Mouse (Mus musculus) lung, adult 2 months (tissue): ENCODE measurements around the gene C2cd4a. TPM values are rescaled to one million over a fixed set of nuclear protein-coding genes. Genes with fewer than 3 reads are reported as not detected.

Source experiments
- DNase-seq: peaks from one replicate; pipeline ENCODE4 v3.0.0; 2022
- H3K4me1 ChIP-seq: fragments of 200-500 bp; 2 replicates; pipeline ENCODE4 v1.6.1; 2011; ENCODE audit warnings: low read length; ENCODE audit not compliant: control insufficient read depth, insufficient read depth
- H3K4me3 ChIP-seq: fragments of 200-500 bp; replicated peaks from 2 replicates; pipeline ENCODE3; 2011; ENCODE audit warnings: low read depth, mild to moderate bottlenecking, control low read depth, low read length; ENCODE audit errors: extremely low read depth
- CTCF ChIP-seq: fragments of 200-500 bp; IDR thresholded peaks from 2 replicates; pipeline ENCODE4 v1.5.1; 2011; ENCODE audit warnings: mild to moderate bottlenecking, low read length, control low read depth; ENCODE audit not compliant: insufficient read depth
- POLR2A ChIP-seq: fragments of 200-500 bp; IDR thresholded peaks from 2 replicates; pipeline ENCODE4 v1.6.1; 2011; ENCODE audit warnings: low read depth, mild to moderate bottlenecking, control low read depth, low read length, borderline replicate concordance; ENCODE audit errors: extremely low read depth
- WGBS: fragments of 180-500 bp; shearing (Covaris S2); methylation state at CpG from one replicate; pipeline ENCODE4 v1.1.7; 2018; 5-methylcytosine and 5-hydroxymethylcytosine counted together
- polyA plus RNA-seq: library from polyadenylated mRNA; depleted of rRNA; stranded (reverse); fragments of >200 nt; gene quantifications from 2 replicates; pipeline ENCODE4 v1.2.3, GENCODE M21; 2012

C2cd4a gene
- polyA plus RNA-seq, 1 experiment: 1.2 TPM

DNA sequence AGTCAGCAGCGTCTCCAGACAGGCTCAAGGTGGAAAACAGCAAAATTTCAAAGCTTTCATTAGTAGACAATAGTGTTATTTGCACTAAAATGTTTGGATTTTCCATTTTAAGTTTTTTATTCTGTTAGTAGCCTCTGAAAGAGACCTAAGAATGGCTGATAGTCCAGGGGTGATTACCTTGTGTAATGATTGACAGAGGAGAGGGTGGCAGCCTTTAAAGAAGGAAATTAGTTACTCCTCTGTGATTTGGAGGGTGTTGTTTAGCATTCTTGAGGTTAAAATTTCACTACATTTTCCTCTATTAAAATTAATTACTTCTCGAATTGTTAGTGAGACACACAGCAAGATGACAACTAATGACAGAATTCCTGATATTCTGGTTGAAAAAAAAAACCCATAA, 5.2 kb upstream of the C2cd4a start:
- WGBS: 77% methylated on average over 2 of the region's 2 CpGs
- no peak for DNase-seq
- TF ChIP-seq CTCF (no peak), POLR2A (no peak)
- Histone ChIP-seq H3K4me3 (no peak overlapping the region), H3K4me1 (no peaks in the 10 kb centered on the region; the same call in 1 of the 2 replicates)

DNA sequence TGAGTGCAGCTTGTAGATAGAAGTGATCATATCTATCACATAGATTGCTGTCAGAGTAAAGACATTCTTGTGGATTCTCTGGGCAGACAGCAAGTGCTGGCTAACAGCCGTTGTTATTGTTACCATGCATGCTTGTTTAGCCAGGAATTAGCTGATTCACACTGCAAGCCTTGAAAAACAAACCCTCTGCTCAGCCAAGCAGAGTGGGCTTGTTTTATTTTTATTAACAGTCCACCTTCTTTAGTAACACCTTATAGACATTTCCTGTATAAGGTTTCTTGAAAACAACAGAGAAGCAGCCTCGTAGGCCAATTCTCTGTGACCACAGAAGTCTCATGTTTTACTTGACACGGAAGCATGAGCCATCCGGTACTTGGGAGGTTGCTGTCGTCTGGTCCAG, 2.4 kb upstream of the C2cd4a start:
- H3K4me3 ChIP-seq: no peak overlapping the region
- no peaks in the 10 kb centered on the region for H3K4me1 ChIP-seq
- DNase-seq: no peak
- TF ChIP-seq CTCF (no peak), POLR2A (no peak)
- 77% methylated on average over 5 of the region's 5 CpGs for WGBS

DNA sequence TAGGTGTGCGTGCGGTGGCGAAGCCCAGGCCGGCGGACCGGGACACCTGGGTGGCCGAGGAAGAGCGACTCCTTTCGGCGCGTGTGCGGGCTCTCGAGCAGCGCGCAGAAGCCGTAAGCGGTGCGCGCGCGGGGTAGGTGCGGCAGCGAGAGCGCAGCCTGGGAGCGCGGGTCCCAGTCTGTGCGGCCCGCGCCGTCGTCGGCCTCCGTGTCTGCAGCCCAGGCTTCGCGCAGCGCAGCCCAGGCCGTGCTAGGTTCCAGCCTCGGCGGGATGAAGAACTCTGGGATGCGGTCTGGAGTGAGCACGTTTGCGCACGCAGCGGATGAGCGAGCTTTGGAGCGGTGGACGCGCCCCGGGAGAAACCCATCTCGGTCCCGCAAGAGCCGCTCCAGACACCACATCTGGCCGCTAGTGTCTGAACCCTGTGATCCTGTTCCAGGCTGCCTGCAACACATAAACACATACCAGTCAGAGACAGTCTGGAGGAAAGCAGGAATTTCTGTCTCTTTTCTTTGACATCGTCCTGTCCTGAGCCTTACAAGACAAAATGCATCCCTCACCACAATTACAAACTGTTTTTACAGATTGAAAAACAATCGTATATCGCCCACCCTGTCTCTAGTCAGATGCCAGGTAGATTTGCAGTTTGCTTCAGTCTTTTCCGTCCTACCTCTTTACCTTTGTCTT, 628 bp downstream of the C2cd4a start:
- no peak for DNase-seq
- Histone ChIP-seq H3K4me3 (peak overlapping the region; percentile 4), H3K4me1 (no peaks in the 10 kb centered on the region)
- TF ChIP-seq CTCF: no peak
- TF ChIP-seq POLR2A: no peak
- WGBS: 1% methylated on average over 55 of the region's 57 CpGs

DNA sequence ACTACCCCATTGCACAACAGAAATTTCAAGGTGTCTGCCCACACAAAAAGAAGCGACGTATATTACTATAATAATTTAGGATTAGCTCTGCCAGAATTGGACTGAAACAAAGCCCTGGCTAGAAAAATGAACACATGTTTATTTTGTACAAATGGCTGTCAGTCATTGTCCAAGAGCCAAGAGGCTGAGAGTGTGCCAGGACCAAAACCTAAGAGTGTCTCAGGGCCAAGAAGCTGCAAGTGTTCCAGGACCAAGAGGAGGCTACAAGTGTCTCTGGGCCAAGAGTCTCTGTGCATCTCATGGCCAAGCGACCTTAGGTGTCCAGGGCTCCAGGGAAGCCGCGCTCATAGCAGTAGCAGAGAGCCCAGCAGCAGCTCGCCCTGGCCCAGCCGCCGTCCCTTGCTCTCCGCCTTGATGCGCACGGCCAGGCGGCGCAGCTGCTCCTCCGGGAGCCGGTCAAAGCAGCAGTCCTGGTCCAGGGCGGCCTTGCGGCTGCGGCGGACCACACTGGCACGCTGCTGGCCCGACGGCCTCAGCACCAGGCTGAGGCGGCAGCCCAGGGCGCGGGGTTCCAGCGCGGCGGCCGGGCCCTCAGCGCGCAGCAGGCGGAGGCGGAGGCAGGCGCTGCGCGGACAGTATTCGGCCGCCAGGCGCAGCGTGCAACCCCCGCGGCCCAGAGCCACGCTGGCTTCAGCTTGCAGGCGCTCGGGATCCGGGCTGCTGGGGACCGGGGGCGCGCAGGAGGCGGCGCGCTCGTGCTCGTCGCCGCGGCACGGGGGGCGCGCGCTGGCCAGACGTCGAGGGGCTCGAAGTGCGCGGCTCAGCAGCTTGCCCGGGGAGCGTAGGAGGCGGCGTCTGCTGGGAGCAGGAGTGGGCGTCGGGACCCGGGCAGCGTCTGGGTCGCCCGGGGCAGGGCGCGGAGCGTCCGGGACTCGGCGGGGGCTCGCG, 1.4 kb downstream of the C2cd4a start:
- no peaks in the 10 kb centered on the region for H3K4me1 ChIP-seq
- TF ChIP-seq CTCF (no peak), POLR2A (no peak)
- peak overlapping the region; percentile 37 for H3K4me3 ChIP-seq
- no peak for DNase-seq
- 2% methylated on average over 82 of the region's 84 CpGs for WGBS

DNA sequence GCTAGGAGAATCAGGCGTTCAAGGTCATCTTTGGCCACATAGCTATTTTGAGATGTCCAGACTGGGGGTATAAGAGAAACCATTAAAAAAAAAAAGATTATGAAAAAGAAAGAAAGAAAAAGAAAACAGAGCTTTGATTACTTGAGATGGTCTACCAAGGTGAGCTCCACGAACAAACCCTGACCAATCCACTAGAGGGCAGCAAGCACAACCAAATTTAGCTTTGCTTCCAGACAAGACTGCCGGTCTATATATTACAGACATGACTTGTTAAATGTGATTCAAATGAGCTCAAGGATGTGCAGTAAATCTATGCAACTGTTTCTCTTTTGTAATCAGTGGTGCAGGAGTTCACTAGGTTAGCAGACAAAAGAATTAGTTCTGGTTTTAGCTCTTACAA, 3.9 kb downstream of the C2cd4a start:
- peak; percentile 47 for DNase-seq
- no peak for TF ChIP-seq POLR2A
- peak; percentile 56 for TF ChIP-seq CTCF
- WGBS: 11% methylated on average over 3 of the region's 3 CpGs
- Histone ChIP-seq H3K4me1 (no peaks in the 10 kb centered on the region), H3K4me3 (no peak overlapping the region)

DNA sequence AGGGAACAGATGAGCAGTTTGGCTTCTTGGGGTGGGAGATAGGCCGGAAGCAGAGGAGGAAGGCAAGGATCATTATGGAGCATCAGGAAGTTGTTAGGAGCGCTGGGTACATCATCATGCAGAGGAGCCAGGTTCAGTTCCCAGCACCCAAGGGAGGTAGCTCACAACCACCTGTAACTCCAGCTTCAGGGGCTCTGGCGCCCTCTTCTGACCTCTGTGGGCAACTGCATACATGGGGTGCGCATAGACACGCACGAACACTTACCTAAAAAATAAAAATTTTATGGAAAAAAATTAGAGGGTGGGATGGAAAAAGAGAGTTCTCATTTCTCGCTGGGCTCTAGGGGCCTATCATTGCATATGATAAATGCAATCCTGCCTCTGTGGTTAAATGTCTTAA, 6.6 kb downstream of the C2cd4a start:
- no peak for DNase-seq
- no peak for TF ChIP-seq CTCF
- no peak for TF ChIP-seq POLR2A
- WGBS: 85% methylated on average over 7 of the region's 7 CpGs
- no peaks in the 10 kb centered on the region for H3K4me1 ChIP-seq
- no peak overlapping the region for H3K4me3 ChIP-seq

DNA sequence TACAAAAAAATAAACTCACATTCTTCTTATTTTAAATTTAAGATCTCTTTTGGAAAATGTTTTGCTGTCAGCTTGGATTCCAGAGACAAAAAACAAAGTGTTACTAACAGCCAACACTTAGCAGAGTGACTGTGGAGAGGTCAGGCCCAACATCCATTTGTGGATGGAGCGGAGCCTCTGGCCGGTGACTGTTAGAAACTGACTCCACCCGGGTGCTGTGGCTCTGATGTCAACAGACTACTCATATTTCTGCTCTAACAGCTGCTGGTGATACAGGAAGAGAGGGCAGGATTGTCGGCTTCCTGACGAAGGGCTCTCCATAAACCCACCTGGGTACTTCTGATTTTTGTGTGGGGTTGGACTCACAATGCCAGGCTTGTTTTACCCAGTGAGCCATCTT, 9.0 kb downstream of the C2cd4a start:
- DNase-seq: no peak
- H3K4me3 ChIP-seq: no peak overlapping the region
- 30% methylated on average over 5 of the region's 5 CpGs for WGBS
- no peak for TF ChIP-seq POLR2A
- TF ChIP-seq CTCF: no peak
- H3K4me1 ChIP-seq: no peaks in the 10 kb centered on the region

DNA sequence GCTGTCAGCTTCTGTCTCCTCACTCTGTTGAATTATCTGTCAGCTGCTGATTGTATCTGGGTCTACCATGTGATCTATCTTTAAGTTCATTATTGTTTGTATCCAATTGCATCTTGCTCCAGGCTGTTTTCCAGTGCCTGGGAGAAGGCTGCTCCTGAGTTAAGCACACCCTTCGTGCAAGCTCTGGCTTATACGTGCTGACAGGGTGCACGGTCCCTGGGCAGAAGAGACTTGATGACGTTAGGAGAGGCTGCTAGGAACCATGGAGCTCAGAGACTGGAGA, 13.5 kb downstream of the C2cd4a start:
- WGBS: 83% methylated on average over 4 of the region's 4 CpGs

DNA sequence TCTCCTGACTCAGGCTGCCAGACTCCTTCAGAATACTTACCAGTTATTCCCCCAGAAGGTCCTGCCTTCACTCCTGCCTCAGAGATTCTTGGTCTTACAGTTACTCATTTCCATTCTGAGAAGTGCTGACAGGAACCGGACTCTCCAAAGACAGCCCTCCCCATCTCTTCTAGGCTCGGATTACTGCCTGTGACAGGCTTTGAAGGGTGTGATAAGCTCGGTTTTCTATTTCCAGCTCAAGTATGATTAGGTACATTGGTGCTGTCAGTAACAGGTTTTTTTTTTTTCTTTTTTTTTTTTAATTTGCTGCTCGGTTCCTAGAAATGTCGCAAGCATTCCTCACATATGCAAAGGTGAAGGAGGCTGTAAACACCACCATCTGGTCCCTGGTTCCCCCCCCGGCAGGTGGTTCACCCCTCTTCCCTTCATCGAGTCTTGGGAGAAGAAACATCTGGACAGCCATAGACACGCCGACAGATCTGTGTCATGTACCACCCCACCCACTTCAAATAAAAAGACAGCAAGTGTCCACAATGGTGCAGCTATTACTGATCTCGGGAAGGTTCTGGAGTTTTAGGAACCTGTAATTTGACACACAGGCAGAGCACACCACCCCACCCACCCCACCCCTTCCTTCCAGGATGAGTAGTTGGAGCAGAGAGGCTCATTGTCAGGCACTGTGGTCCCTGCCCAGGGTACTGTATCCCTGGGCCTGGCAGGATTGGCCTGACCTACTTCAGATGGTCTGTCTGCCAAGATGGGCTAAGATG, 14.0 kb downstream of the C2cd4a start:
- WGBS: 21% methylated on average over 10 of the region's 10 CpGs
- no peak overlapping the region for H3K4me3 ChIP-seq

More for the DNA sequence above, 13.5 kb downstream of the C2cd4a start:
- Histone ChIP-seq H3K4me1 (no peaks in the 10 kb centered on the region), H3K4me3 (no peak overlapping the region)
- no peak for TF ChIP-seq CTCF
- DNase-seq: no peak

More for the DNA sequence above, 14.0 kb downstream of the C2cd4a start:
- TF ChIP-seq POLR2A (no peak), CTCF (no peak)
- DNase-seq: no peak
- H3K4me1 ChIP-seq: no peaks in the 10 kb centered on the region
